Mouse (Mus musculus) testis, adult 2 months (tissue): Measurements from ENCODE around the gene Tll2.

Experiments used
- CTCF ChIP-seq: fragments of 200-500 bp; IDR thresholded peaks from 2 replicates; pipeline ENCODE4 v1.5.1; 2012; ENCODE audit warnings: low read depth, mild to moderate bottlenecking, inconsistent platforms, low read length, moderate library complexity; ENCODE audit not compliant: control insufficient read depth, insufficient read depth, insufficient replicate concordance
- POLR2A ChIP-seq: fragments of 200-500 bp; IDR thresholded peaks from 2 replicates; pipeline ENCODE4 v1.6.1; 2012; ENCODE audit warnings: low read depth, mild to moderate bottlenecking, inconsistent platforms, low read length, moderate library complexity; ENCODE audit not compliant: control insufficient read depth

- TF ChIP-seq CTCF (no peak), POLR2A (no peak)
These were observed 161.4 kb downstream of the Tll2 start for GRCm38 (mm10) chr19:41045091-41045770.
